Mouse (Mus musculus) adrenal gland, postnatal 4 days (tissue): ENCODE results near the gene Hmga2. TPM values are rescaled to one million over a fixed set of nuclear protein-coding genes. Genes with fewer than 3 reads are reported as not detected.

ENCODE experiments used
- DNase-seq, 2 experiments: peaks; one replicate each; pipeline ENCODE4 v3.0.0; 2021 to 2022; ENCODE audit warnings: low spot score in 2 of 2, mixed read lengths in 2 of 2
- total RNA-seq, 2 experiments: library from RNA; stranded (reverse); gene quantifications; 2 replicates each; pipeline ENCODE4 v1.2.3; 2021

Gene Hmga2
- total RNA-seq, 2 experiments from 2014 or later, result 13.8 to 14.4 TPM

DNA sequence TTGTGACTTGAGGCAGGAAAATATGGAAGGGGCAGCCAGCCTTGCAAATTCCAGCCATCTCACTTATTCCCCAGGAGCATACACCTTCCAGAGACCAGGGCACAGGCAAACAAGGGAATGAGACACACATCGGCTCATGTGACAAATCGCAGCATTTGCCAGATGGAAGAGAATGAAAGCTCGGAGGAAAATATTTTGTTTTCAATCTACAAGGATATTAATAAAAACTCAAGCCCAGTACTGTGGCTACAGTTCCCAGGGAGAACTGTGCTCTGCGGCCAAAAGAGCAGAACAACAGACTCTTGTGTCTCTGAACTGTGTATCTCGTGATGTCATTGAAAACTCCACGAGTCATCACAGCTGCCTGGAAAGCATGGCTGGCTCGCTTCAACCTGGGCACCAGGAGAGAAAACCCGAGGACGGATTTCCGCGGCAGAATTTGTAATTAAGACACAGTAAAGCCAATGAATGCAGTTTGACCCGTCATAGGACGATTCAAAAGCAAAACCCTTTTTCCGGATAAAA lies 50.1 kb downstream of the Hmga2 start:
- DNase-seq, result no peak

- DNase-seq, result no peak
These were observed 52.3 kb downstream of the Hmga2 start for GRCm38 (mm10) chr10:120424015-120424414.

- DNase-seq, result no peak
These were observed 53.0 kb downstream of the Hmga2 start for GRCm38 (mm10) chr10:120423256-120423655.

DNA sequence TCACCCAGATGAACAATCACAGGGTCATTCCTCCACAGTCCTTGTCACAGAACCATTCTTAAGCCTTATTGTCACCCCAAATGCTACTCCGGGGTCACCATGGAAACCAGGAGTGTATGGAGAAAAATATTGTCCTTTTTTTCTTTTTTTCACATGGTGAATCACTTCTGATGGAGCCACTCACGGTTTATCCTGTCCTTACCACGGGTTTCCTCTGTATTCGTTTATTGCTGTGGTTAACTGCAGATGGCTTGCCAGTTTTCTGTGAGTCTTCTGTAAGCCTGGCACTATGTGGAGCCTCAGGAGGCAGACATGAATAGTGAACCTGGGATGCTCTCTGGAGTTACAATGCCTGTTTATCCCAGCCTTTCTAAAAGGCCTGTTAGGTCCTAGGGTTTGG lies 53.4 kb downstream of the Hmga2 start:
- no peak for DNase-seq

- peak in 1 of 2 experiments; percentile 44 for DNase-seq
These were observed 54.2 kb downstream of the Hmga2 start for GRCm38 (mm10) chr10:120422050-120422449.

- DNase-seq, result no peak
These were observed 55.2 kb downstream of the Hmga2 start for GRCm38 (mm10) chr10:120420971-120421629.

DNA sequence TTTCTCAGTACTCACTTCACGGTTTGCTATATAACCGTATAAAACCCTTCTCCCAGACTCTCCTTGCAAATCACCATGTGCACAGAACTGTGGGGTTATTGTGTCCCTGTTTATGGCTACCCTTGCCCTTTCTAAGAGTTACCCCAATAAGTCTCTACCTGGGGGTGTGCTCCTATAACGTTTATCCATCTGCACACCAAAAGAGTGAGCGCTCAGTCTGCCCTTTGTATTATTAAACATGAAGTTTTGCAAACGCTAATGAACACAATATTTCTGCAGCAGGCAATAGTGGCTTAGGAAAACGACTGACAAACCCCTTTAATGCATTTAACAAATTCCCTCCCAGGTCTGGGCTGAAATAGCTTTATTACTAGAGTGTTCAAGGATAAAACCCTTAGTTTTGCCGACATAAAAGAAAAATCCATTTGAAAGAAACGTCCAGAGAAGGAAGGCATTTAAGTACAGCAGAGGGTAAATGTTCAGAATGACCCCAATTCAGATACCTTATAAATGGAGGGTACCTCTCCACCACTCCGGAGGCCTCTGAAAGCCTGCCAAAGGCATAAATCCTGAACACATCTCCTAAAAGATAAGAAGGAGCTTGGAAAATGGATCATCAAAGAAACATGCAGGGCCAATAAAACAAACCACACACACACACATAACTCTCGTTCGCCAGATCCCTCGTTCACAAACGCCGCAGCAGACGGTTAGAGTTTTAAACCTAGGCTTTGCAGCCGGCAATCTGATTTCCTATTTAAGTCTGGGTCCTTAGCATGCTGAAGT lies 57.3 kb downstream of the Hmga2 start:
- DNase-seq, result no peak

DNA sequence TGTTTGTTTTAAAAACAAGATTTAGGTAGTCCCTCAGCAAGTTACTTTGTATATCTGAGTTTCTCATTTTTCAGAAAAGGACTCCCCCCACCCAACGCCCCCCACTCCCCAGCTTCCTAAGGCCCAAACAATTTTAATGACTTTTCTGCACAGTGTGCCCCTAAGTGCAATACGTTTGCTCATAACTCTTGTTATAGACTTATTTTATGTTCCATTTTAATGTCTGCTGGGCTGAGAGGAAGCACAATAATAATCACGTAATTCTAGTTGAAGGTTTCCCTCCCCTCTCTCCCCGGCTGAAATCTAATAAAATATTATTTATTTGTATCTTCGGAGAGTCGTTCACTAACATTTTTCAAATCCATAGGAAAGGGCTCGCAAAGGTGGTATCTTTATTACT lies 58.1 kb downstream of the Hmga2 start:
- DNase-seq, result no peak

- peak in 1 of 2 experiments; percentile 22 for DNase-seq
These were observed 58.7 kb downstream of the Hmga2 start for GRCm38 (mm10) chr10:120417488-120418118.

DNA sequence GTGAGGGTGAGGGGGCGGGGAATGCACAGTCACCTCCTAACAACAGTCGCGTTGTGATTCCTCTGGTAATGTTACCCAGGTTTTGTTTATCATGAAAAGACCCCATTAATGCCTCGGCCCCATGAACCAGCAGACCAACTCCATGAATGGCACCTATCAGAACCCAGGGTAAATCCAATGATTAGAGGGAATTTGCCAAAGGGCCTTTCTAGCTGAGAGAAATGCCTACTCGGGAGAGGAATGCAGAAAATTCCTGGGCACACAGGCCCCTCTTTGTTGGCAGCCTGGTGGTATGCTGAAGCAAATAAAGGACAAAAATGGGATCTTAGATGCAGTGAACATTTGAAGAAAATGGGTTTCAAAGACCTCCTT lies 59.2 kb downstream of the Hmga2 start:
- DNase-seq, result no peak

- no peak for DNase-seq
These were observed 59.6 kb downstream of the Hmga2 start for GRCm38 (mm10) chr10:120416628-120417027.

DNA sequence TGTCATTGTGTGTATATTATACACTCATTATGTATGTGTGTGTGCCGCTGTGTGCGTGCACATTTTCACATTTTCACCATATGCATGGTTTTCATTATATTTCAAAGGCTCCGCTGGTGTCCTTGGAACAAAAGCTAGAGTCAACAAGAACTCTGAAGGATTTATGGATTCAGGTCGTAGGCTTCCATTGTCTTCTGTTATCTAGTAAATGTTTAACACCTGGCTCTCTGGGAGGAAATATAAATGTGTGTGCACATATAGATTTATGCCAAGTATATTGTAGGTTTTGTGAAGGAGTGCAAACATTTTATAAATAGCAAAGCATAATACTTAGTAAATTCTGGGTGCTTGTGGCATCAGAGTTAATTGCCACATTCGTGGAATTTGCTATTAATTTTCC lies 64.1 kb downstream of the Hmga2 start:
- DNase-seq, result no peak

- DNase-seq, result no peak
These were observed 65.3 kb downstream of the Hmga2 start for GRCm38 (mm10) chr10:120410958-120411357.

DNA sequence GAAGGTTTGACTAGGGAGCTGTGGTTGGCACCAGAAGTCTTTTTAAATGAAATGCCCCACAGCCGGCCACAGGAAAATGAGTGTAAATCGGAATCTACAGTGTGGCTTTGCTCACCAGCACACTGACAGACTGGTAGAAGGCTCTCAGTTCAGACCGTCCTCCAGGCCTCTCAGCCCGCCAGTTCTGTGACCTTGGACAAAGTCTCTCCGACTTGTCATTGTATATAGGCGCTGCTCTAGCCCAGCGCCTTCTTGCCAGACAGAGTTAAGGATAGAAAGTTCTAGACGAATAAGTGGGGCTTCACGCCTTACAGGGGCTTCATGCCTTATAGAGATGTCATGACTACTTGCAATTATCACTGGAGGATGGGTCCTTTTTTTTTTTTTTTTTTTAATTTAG lies 67.1 kb downstream of the Hmga2 start:
- no peak for DNase-seq

DNA sequence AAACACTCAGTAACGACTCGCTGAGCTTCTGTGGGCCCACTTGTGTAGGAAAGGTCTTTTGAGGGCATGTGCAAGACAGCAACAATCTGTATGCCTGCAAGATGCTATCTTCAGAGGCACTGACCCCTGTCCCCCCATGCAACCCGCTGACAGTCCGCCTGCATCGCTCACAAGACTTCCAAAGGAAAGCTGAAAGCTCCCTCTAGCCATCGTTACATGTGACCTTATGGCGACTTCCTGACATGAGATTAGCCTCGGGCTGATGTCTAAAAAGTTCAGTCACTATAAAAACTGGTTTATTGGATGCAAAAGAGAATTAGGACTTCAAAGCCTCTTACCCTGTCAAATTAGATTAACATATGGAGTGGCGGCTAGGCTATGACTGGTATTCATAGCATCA lies 69.0 kb downstream of the Hmga2 start:
- DNase-seq, result no peak

GRCm38 (mm10) chr10:120406038-120406437 lies 70.2 kb downstream of the Hmga2 start:
- no peak for DNase-seq

DNA sequence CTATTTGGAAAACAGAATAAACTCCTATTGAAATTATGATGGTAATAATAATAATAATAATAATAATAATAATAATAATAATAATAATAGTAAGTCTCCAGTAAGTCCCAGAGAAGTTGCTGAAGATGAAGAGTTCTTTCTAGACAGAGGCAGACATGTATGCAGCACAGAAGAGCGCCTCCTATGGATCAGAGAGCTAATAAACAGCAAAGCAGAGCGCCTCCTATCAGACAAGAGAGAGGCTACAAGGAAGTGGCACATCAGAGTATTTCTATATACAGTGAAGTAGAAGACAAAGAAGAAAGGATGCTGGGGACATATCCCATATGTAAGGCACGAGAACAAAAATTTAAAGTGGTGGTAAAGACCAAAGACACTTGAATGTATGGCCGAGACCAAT lies 70.9 kb downstream of the Hmga2 start:
- DNase-seq, result no peak

- DNase-seq, result no peak
These were observed 73.3 kb downstream of the Hmga2 start for GRCm38 (mm10) chr10:120402966-120403365.

- no peak for DNase-seq
These were observed 74.5 kb downstream of the Hmga2 start for GRCm38 (mm10) chr10:120401787-120402186.

DNA sequence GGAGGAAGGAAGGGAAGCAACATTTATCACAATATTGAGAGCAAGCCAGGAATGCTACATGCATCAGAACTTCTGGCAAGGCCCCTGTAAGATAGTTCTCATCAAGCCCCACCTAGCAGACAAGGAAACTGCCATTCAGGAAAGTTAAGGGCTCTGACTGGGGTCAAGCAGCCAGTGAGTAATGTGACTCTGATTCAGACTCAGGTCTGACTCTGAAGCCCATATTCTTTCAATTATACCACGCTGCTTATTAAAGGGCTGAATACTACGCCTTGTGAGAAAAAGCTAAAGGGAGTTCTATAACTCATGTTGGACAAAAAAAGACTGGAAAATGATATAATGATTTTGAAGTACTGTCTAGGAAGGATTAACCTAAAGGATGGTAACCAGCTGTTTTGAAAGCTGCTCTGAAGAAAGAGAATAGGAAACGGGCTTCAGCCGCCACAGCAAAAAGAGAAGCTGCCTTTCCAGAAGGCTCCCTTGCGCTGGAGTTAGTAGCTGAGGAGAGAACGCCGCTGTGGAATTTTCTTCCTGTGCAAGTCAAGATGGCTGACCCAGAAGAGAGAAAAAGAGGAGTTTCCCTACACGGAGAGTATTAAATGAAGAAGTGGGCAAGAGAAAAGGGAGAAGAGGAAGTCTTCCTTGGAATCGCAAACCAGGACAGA lies 76.3 kb downstream of the Hmga2 start:
- no peak for DNase-seq

- DNase-seq, result no peak
These were observed 77.5 kb downstream of the Hmga2 start for GRCm38 (mm10) chr10:120398745-120399144.

DNA sequence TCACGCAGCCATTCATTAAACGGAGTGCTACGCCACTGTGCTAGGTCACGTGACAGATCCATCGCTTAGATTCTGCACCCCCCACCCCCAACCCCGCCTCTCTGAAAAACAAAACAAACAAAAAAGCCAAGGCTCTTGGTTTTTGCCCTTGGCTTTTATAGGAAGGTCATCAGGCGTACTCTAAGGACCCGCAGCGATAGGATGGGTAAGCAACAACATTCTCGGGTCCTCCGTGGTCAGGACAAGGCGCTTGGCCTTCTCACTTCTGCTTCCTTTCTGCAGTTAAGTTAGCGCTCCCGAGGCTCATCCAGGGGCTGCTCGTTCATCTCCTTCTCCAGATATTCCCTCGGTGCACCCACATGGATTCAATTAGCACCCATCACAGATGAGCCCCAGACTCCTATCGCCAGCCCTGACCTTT lies 79.0 kb downstream of the Hmga2 start:
- no peak for DNase-seq
